8 mouse cellular contexts compared by ENCODE assay signal in genomic region chr3:93522611-93523010, GRCm38 (mm10). TPM values are rescaled to one million over a fixed set of nuclear protein-coding genes. Genes with fewer than 3 reads are reported as not detected.
A peak's percentile ranks its signal among the peaks of the same experiment; 100 is the strongest.
DNase-seq lines count a peak whose midpoint lies in the region; ATAC-seq and TF ChIP-seq lines count a peak whose summit lies in the region.

No protein-coding gene starts in this region.

- TF ChIP-seq POLR2A in small intestine, adult 2 months (IDR thresholded peaks at IDR 0.05; ENCODE audit: low read depth, low read length): no peak

- TF ChIP-seq CTCF in small intestine, adult 2 months (IDR thresholded peaks at IDR 0.05; ENCODE audit: extremely low read depth, insufficient read length, insufficient replicate concordance, low read depth, low read length): peak; percentile 85; the same call in 1 of the 2 replicates

- ATAC-seq in lung, embryonic 15.5 days (ENCODE audit: borderline replicate concordance, extremely low read depth, low FRiP score, low TSS enrichment): no peak
- no peak for ATAC-seq in monocyte, adult 5-6 weeks (replicated peaks; ENCODE audit: insufficient number of reproducible peaks, low FRiP score, low TSS enrichment, poor library complexity, severe bottlenecking)

- no peak overlapping the region for H3K27ac ChIP-seq in lung, embryonic 15.5 days
- no peak overlapping the region for H3K27ac ChIP-seq in small intestine, adult 2 months (ENCODE audit: insufficient read depth, low read depth, low read length)

- H3K4me2 ChIP-seq in lung, embryonic 15.5 days: 0 out of 2 replicates have a peak overlapping the region, but pooled peaks have one; percentile 3

- H3K27me3 ChIP-seq in lung, embryonic 15.5 days: no peaks in the 10 kb centered on the region
- no peaks in the 10 kb centered on the region for H3K27me3 ChIP-seq in small intestine, adult 2 months (ENCODE audit: control insufficient read depth, insufficient read depth, low read length)

- H3K4me1 ChIP-seq in lung, embryonic 15.5 days: peaks cover 16% of the 10 kb centered on the region
- H3K4me1 ChIP-seq in small intestine, adult 2 months (ENCODE audit: control insufficient read depth, insufficient read depth, insufficient read length, low read length): no peaks in the 10 kb centered on the region; the same call in 1 of the 2 replicates

- H3K9ac ChIP-seq in lung, embryonic 15.5 days: no peak overlapping the region

- H3K4me3 ChIP-seq in lung, embryonic 15.5 days: no peak overlapping the region
- no peak overlapping the region for H3K4me3 ChIP-seq in small intestine, adult 2 months (ENCODE audit: low read depth, low read length)

- 34% methylated on average over 7 of the region's 7 CpGs for WGBS in lung, embryonic 15.5 days
- WGBS in small intestine, adult 2 months: 34% methylated on average over 7 of the region's 7 CpGs

- DNase-seq in A20 (ENCODE audit: low read depth, low spot score) (peak; percentile 3), MEL-GATA-1-ER (ENCODE audit: extremely low read depth, low read depth) (peak; percentile 28)
- peak; percentile 66 for DNase-seq in embryo, embryonic 11 days
- DNase-seq in heart, adult 8-10 months (ENCODE audit: low spot score): peak; percentile 87
- peak; percentile 79 to 81 for DNase-seq in kidney, postnatal 4 days

- H3K9me3 ChIP-seq in lung, embryonic 15.5 days: no peaks in the 10 kb centered on the region

- H3K36me3 ChIP-seq in lung, embryonic 15.5 days: peaks cover 25% of the 10 kb centered on the region
- peaks cover 17% of the 10 kb centered on the region for H3K36me3 ChIP-seq in small intestine, adult 2 months (ENCODE audit: control insufficient read depth, insufficient read depth, low read length)

RNA-seq across cellular contexts. Expression of gene S100a11, which starts 2.3 kb away (rescaled TPM):
- 10 to 100 TPM; 59.3 to 66.7 (median 61.4) TPM for total RNA-seq in heart, adult 8-10 months (2022)
- 1,226 and 1,272 TPM in 2 replicates for polyA plus RNA-seq in lung, embryonic 15.5 days (2015; fragmentation: Nextera tagmentation; extraction: Ambion mirVana)
- polyA plus RNA-seq in small intestine, adult 2 months (2012; rRNA removed): 49.0 and 81.5 TPM in 2 replicates
- total RNA-seq in monocyte, adult 5-6 weeks (2017): 59.1 to 65.2 TPM (median 61.9 TPM) in 3 replicates

RNA-seq across cellular contexts. Expression of gene S100a10, which starts 32.3 kb away (rescaled TPM):
- total RNA-seq in heart, adult 8-10 months (2022): 10 to 100 TPM; 50.9 to 79.4 (median 56.8) TPM
- polyA plus RNA-seq in lung, embryonic 15.5 days (2015; fragmentation: Nextera tagmentation; extraction: Ambion mirVana): 277 and 280 TPM in 2 replicates
- polyA plus RNA-seq in small intestine, adult 2 months (2012; rRNA removed): 43.4 and 172 TPM in 2 replicates
- total RNA-seq in monocyte, adult 5-6 weeks (2017): 811 to 1,204 TPM (median 873 TPM) in 3 replicates

RNA-seq across cellular contexts. Expression of gene Tchhl1, which starts 54.1 kb away (rescaled TPM):
- not detected for total RNA-seq in heart, adult 8-10 months (2022)
- not detected in 2 replicates for polyA plus RNA-seq in lung, embryonic 15.5 days (2015; fragmentation: Nextera tagmentation; extraction: Ambion mirVana)
- not detected in 2 replicates for polyA plus RNA-seq in small intestine, adult 2 months (2012; rRNA removed)
- not detected in 3 replicates for total RNA-seq in monocyte, adult 5-6 weeks (2017)

Comparison
In these comparisons a context has a peak if more than half of its experiments do, and no peak if none do; other contexts are left out.
1. DNase-seq: peak in every context shown above with its lines; median percentile 87 in heart, adult 8-10 months; 80 in kidney, postnatal 4 days; 66 in embryo, embryonic 11 days; 28 in MEL-GATA-1-ER; 3 in A20.
2. RNA of gene S100a10, which starts 32.3 kb away (total RNA-seq): 811 to 1,204 TPM in monocyte, adult 5-6 weeks; 50.9 to 79.4 TPM in heart, adult 8-10 months; every median in the first group is over 10 times any median in the second.